10 mouse cellular contexts compared by ENCODE assay signal in the genomic region with DNA sequence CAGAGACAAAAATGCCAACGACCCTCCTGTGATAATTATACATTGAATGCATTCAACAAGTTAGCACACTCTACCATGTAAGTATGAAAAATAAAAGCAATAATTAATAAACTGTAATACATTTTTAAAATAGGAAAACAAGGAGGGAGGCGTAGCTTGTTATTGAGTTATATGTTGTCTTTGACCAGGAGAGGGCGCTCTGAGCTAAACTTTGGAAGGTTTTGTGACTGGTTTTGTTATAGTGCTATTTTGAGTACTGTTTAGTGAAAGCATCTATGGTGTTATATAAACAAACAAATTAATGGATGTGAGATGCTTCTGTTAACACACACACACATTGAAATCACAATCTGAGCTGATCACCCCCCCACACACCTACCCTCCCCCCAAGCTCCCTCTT.
A peak's percentile ranks its signal among the peaks of the same experiment; 100 is the strongest.
DNase-seq lines count a peak whose midpoint lies in the region; ATAC-seq and TF ChIP-seq lines count a peak whose summit lies in the region.
"Had no signal": no experiment of that assay in that cellular context is flagged by ENCODE, and none has a peak within 500 bp of the region (broad histone marks: within the 10 kb centered on the region; RNA-seq: fewer than 3 reads in every experiment).

No protein-coding gene starts in this region.

- TF ChIP-seq POLR2A in thymus, adult 2 months (IDR thresholded peaks at IDR 0.05; ENCODE audit: control insufficient read depth, extremely low read depth, insufficient read depth, low read length, poor library complexity), result no peak

- no peak overlapping the region for H3K27ac ChIP-seq in embryonic facial prominence, embryonic 11.5 days (replicated peaks; ENCODE audit: low read depth, low read length)
- no peak overlapping the region for H3K27ac ChIP-seq in midbrain, embryonic 14.5 days (replicated peaks; ENCODE audit: low read depth, low read length)
- H3K27ac ChIP-seq in thymus, adult 2 months (ENCODE audit: control insufficient read depth, insufficient read depth, low read length), result no peak overlapping the region
- H3K27ac ChIP-seq: hindbrain, embryonic 15.5 days; neural tube, embryonic 12.5 days had no signal

- no peak for ATAC-seq in embryonic facial prominence, embryonic 11.5 days (replicated peaks; ENCODE audit: insufficient number of reproducible peaks, low FRiP score, low TSS enrichment, low read depth)
- ATAC-seq in midbrain, embryonic 14.5 days (ENCODE audit: low FRiP score, low TSS enrichment), result no peak

- H3K9me3 ChIP-seq in embryonic facial prominence, embryonic 11.5 days (replicated peaks; ENCODE audit: control insufficient read depth, low read length), result no peaks in the 10 kb centered on the region
- no peaks in the 10 kb centered on the region for H3K9me3 ChIP-seq in midbrain, embryonic 14.5 days (ENCODE audit: control insufficient read depth, low read length)
- H3K9me3 ChIP-seq: hindbrain, embryonic 15.5 days; neural tube, embryonic 12.5 days had no signal

- no peaks in the 10 kb centered on the region for H3K36me3 ChIP-seq in embryonic facial prominence, embryonic 11.5 days (replicated peaks; ENCODE audit: control insufficient read depth, insufficient read depth, low read depth, low read length)
- no peaks in the 10 kb centered on the region for H3K36me3 ChIP-seq in midbrain, embryonic 14.5 days (ENCODE audit: control insufficient read depth, insufficient read depth, low read length)
- no peaks in the 10 kb centered on the region for H3K36me3 ChIP-seq in thymus, adult 2 months (ENCODE audit: control insufficient read depth, insufficient read depth, low read length)
- H3K36me3 ChIP-seq: hindbrain, embryonic 15.5 days; neural tube, embryonic 12.5 days had no signal

- peak; percentile 7 to 37 for DNase-seq in heart, postnatal 10 days
- DNase-seq in heart, adult 8-10 months (ENCODE audit: low spot score), result no peak
- DNase-seq in testis, postnatal 10 days (ENCODE audit: low spot score), result peak; percentile 60
- no peak for DNase-seq in testis, postnatal 14 days (ENCODE audit: low spot score)
- peak; percentile 84 for DNase-seq in embryonic facial prominence, embryonic 11.5 days (ENCODE audit: low spot score)
- peak; percentile 96 for DNase-seq in midbrain, embryonic 14.5 days
- DNase-seq in yolk sac, embryonic 10.5 days (ENCODE audit: low spot score), result no peak
- DNase-seq in thymus, adult 2 months, result no peak

- intact Hi-C loops in heart, postnatal 10 days (cut with DNase I), result no loop called here

- no peaks in the 10 kb centered on the region for H3K4me1 ChIP-seq in embryonic facial prominence, embryonic 11.5 days (ENCODE audit: control insufficient read depth, insufficient read depth, low read length)
- H3K4me1 ChIP-seq in midbrain, embryonic 14.5 days (ENCODE audit: control insufficient read depth, insufficient read depth, low read length), result no peaks in the 10 kb centered on the region
- H3K4me1 ChIP-seq in thymus, adult 2 months (replicated peaks; ENCODE audit: control insufficient read depth, insufficient read depth, low read length), result no peaks in the 10 kb centered on the region
- H3K4me1 ChIP-seq: hindbrain, embryonic 15.5 days; neural tube, embryonic 12.5 days had no signal

- H3K4me3 ChIP-seq in embryonic facial prominence, embryonic 11.5 days (ENCODE audit: low read depth, low read length), result no peak overlapping the region
- H3K4me3 ChIP-seq in midbrain, embryonic 14.5 days (replicated peaks; ENCODE audit: low read depth, low read length), result no peak overlapping the region
- H3K4me3 ChIP-seq in thymus, adult 2 months (ENCODE audit: control insufficient read depth, insufficient read depth, low read length), result no peak overlapping the region
- H3K4me3 ChIP-seq: hindbrain, embryonic 15.5 days; neural tube, embryonic 12.5 days had no signal

- TF ChIP-seq CTCF in thymus, adult 2 months (IDR thresholded peaks at IDR 0.05; ENCODE audit: borderline replicate concordance, control insufficient read depth, extremely low read depth, insufficient read depth, low read length, poor library complexity), result no peak

- WGBS in embryonic facial prominence, embryonic 11.5 days, result 16% methylated on average over 3 of the region's 3 CpGs
- 14% methylated on average over 3 of the region's 3 CpGs for WGBS in midbrain, embryonic 14.5 days
- WGBS in thymus, adult 2 months, result 29% methylated on average over 3 of the region's 3 CpGs

- H3K9ac ChIP-seq in embryonic facial prominence, embryonic 11.5 days (replicated peaks; ENCODE audit: low read length), result no peak overlapping the region
- no peak overlapping the region for H3K9ac ChIP-seq in midbrain, embryonic 14.5 days (replicated peaks; ENCODE audit: low read length)
- H3K9ac ChIP-seq: hindbrain, embryonic 15.5 days; neural tube, embryonic 12.5 days had no signal

- no peaks in the 10 kb centered on the region for H3K27me3 ChIP-seq in embryonic facial prominence, embryonic 11.5 days (ENCODE audit: control insufficient read depth, insufficient read depth, low read length)
- no peaks in the 10 kb centered on the region for H3K27me3 ChIP-seq in midbrain, embryonic 14.5 days (ENCODE audit: control insufficient read depth, insufficient read depth, low read length)
- no peaks in the 10 kb centered on the region for H3K27me3 ChIP-seq in thymus, adult 2 months (ENCODE audit: control insufficient read depth, insufficient read depth, low read length)

- no peak overlapping the region for H3K4me2 ChIP-seq in embryonic facial prominence, embryonic 11.5 days (ENCODE audit: low read depth, low read length)
- H3K4me2 ChIP-seq in midbrain, embryonic 14.5 days (ENCODE audit: low read length), result no peak overlapping the region
- H3K4me2 ChIP-seq: hindbrain, embryonic 15.5 days; neural tube, embryonic 12.5 days had no signal

Comparison
In these comparisons a context has a peak if more than half of its experiments do, and no peak if none do; other contexts are left out.
1. DNase-seq: peak in heart, postnatal 10 days (2 of 2), testis, postnatal 10 days (single experiment), embryonic facial prominence, embryonic 11.5 days (single experiment) and midbrain, embryonic 14.5 days (single experiment); none in heart, adult 8-10 months (single experiment), testis, postnatal 14 days (single experiment), yolk sac, embryonic 10.5 days (single experiment) and thymus, adult 2 months (single experiment).